Mouse (Mus musculus) erythroblast, embryonic 14.5 days (primary cell): ENCODE results near the gene Gm20422.

Experiments
- GATA1 ChIP-seq: IDR thresholded peaks from 2 replicates; pipeline ENCODE4 v1.6.1; 2012; ENCODE audit warnings: low read length, inconsistent platforms, mixed read lengths
- TAL1 ChIP-seq: IDR thresholded peaks from 3 replicates; pipeline ENCODE4 v1.6.1; 2012; ENCODE audit warnings: low read length, inconsistent platforms, mixed read lengths

DNA sequence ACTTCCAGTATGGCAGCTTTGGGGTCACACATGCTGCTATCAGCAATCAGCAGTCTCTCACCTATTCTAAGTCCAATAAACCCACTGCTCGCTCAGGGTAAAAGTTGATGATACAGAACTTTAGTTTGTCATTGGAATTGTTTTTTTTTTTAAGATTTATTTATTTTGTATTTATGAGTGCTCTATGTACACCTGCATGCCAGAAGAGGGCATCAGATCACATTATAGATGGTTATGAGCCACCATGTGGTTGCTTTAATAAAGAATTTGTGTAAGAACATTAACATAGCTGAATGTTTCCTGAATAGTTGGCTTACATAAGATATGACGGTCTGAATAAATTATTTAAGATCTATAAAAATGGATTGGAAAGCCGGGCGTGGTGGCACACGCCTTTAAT lies 16.4 kb downstream of the Gm20422 start:
- no peak for TF ChIP-seq GATA1
- TF ChIP-seq TAL1 = no peak
